Mouse (Mus musculus): ENCODE measurements at regions not wholly inside any gene's neighbourhood (a gene's known extent, or its start where the extent isn't known, plus 50 kb on each side); places are given as distances from the start of the nearest gene placed in this dataset.
A peak's percentile ranks its signal among the peaks of the same experiment; 100 is the strongest.

- no peak for ATAC-seq (ENCODE audit: insufficient number of reproducible peaks, insufficient read depth, low FRiP score, low read depth)
- WGBS, result 72% methylated on average over 3 of the region's 3 CpGs
These were observed 123.7 kb upstream of the Serpine2 start for GRCm38 (mm10) chr1:79984721-79985120.

GRCm38 (mm10) chr1:79982678-79983280, 121.8 kb upstream of the Serpine2 start:
- Histone ChIP-seq H3K4me1 (ENCODE audit: control insufficient read depth, insufficient read depth, low read length) (no peaks in the 10 kb centered on the region), H3K9ac (replicated peaks; ENCODE audit: low read depth, low read length) (no peak overlapping the region), H3K27me3 (ENCODE audit: control insufficient read depth, insufficient read depth, low read length) (no peaks in the 10 kb centered on the region), H3K36me3 (ENCODE audit: control insufficient read depth, insufficient read depth, low read length) (no peaks in the 10 kb centered on the region), H3K27ac (ENCODE audit: low read length) (no peak overlapping the region), H3K4me3 (ENCODE audit: low read depth, low read length) (no peak overlapping the region), H3K9me3 (ENCODE audit: control insufficient read depth, low read depth, low read length) (no peaks in the 10 kb centered on the region), H3K4me2 (replicated peaks; ENCODE audit: low read depth, low read length) (no peak overlapping the region)
- 59% methylated on average over 13 of the region's 13 CpGs for WGBS
- no peak for ATAC-seq (ENCODE audit: insufficient number of reproducible peaks, insufficient read depth, low FRiP score, low read depth)

More at GRCm38 (mm10) chr1:79984721-79985120, 123.7 kb upstream of the Serpine2 start:
- H3K9me3 ChIP-seq (ENCODE audit: control insufficient read depth, low read depth, low read length), result no peaks in the 10 kb centered on the region
- no peak overlapping the region for H3K4me3 ChIP-seq (ENCODE audit: low read depth, low read length)
- H3K27ac ChIP-seq (ENCODE audit: low read length), result no peak overlapping the region
- H3K27me3 ChIP-seq (ENCODE audit: control insufficient read depth, insufficient read depth, low read length), result no peaks in the 10 kb centered on the region
- no peaks in the 10 kb centered on the region for H3K36me3 ChIP-seq (ENCODE audit: control insufficient read depth, insufficient read depth, low read length)
- H3K9ac ChIP-seq (replicated peaks; ENCODE audit: low read depth, low read length), result no peak overlapping the region
- H3K4me2 ChIP-seq (replicated peaks; ENCODE audit: low read depth, low read length), result no peak overlapping the region
- no peaks in the 10 kb centered on the region for H3K4me1 ChIP-seq (ENCODE audit: control insufficient read depth, insufficient read depth, low read length)

DNA sequence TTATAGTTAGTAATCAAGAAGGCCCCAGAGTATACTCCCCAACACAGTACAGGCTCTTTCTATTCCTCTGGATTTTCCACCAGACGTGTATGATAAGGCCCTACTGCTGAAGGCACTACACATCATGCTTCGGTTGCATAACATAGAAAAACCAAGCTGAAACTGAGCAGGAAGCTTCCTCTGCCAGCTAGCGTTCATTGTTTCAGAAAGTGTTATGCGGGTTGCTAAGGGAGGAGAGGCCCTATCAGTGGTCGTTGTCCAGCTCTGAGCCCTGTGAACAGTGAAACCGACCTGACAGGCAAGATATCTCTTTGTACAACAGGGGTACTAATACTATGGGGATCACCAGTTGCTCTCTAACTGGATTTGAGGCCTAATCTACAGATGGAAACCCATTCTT, 118.9 kb upstream of the Serpine2 start:
- Histone ChIP-seq H3K27ac (ENCODE audit: low read length) (no peak overlapping the region), H3K9me3 (ENCODE audit: control insufficient read depth, low read depth, low read length) (no peaks in the 10 kb centered on the region), H3K9ac (replicated peaks; ENCODE audit: low read depth, low read length) (no peak overlapping the region), H3K4me1 (ENCODE audit: control insufficient read depth, insufficient read depth, low read length) (no peaks in the 10 kb centered on the region), H3K4me2 (replicated peaks; ENCODE audit: low read depth, low read length) (no peak overlapping the region), H3K4me3 (ENCODE audit: low read depth, low read length) (no peak overlapping the region), H3K36me3 (ENCODE audit: control insufficient read depth, insufficient read depth, low read length) (no peaks in the 10 kb centered on the region), H3K27me3 (ENCODE audit: control insufficient read depth, insufficient read depth, low read length) (no peaks in the 10 kb centered on the region)
- WGBS, result 75% methylated on average over 6 of the region's 6 CpGs
- ATAC-seq (ENCODE audit: insufficient number of reproducible peaks, insufficient read depth, low FRiP score, low read depth), result no peak

GRCm38 (mm10) chr1:79978156-79978555, 117.2 kb upstream of the Serpine2 start:
- WGBS, result 39% methylated on average over 5 of the region's 5 CpGs
- no peak for ATAC-seq (ENCODE audit: insufficient number of reproducible peaks, insufficient read depth, low FRiP score, low read depth)
- Histone ChIP-seq H3K27ac (ENCODE audit: low read length) (no peak overlapping the region), H3K4me1 (ENCODE audit: control insufficient read depth, insufficient read depth, low read length) (no peaks in the 10 kb centered on the region), H3K4me2 (replicated peaks; ENCODE audit: low read depth, low read length) (no peak overlapping the region), H3K4me3 (ENCODE audit: low read depth, low read length) (no peak overlapping the region), H3K9ac (replicated peaks; ENCODE audit: low read depth, low read length) (no peak overlapping the region), H3K36me3 (ENCODE audit: control insufficient read depth, insufficient read depth, low read length) (no peaks in the 10 kb centered on the region), H3K9me3 (ENCODE audit: control insufficient read depth, low read depth, low read length) (no peaks in the 10 kb centered on the region), H3K27me3 (ENCODE audit: control insufficient read depth, insufficient read depth, low read length) (no peaks in the 10 kb centered on the region)

DNA sequence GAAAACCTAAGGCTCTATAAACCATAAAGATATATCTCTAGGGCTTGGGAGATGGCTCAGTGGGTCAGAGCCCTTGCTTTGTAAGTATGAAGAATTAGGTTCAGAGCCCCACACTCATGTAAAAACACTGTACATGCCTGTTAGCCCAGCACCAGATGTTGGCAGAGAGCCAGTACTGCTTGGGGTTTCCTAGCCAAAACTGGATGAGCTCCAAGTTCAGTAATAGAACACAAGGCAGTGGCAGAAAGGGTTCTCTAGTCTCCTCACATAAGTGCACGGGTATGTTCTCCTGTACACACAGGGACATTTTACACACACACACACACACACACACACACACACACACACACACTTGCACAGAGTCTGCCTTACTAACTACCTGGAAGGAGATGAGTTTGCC, 95.1 kb upstream of the Serpine2 start:
- H3K27ac ChIP-seq (ENCODE audit: low read length), result no peak overlapping the region
- 16% methylated on average over 1 of the region's 1 CpGs for WGBS
- no peaks in the 10 kb centered on the region for H3K4me1 ChIP-seq (ENCODE audit: control insufficient read depth, insufficient read depth, low read length)
- H3K4me3 ChIP-seq (ENCODE audit: low read depth, low read length), result no peak overlapping the region
- no peaks in the 10 kb centered on the region for H3K9me3 ChIP-seq (ENCODE audit: control insufficient read depth, low read depth, low read length)
- peak; percentile 33; the same call in 1 of the 2 replicates for ATAC-seq (ENCODE audit: insufficient number of reproducible peaks, insufficient read depth, low FRiP score, low read depth)
- no peak overlapping the region for H3K4me2 ChIP-seq (replicated peaks; ENCODE audit: low read depth, low read length)
- no peaks in the 10 kb centered on the region for H3K36me3 ChIP-seq (ENCODE audit: control insufficient read depth, insufficient read depth, low read length)
- no peaks in the 10 kb centered on the region for H3K27me3 ChIP-seq (ENCODE audit: control insufficient read depth, insufficient read depth, low read length)
- no peak overlapping the region for H3K9ac ChIP-seq (replicated peaks; ENCODE audit: low read depth, low read length)

DNA sequence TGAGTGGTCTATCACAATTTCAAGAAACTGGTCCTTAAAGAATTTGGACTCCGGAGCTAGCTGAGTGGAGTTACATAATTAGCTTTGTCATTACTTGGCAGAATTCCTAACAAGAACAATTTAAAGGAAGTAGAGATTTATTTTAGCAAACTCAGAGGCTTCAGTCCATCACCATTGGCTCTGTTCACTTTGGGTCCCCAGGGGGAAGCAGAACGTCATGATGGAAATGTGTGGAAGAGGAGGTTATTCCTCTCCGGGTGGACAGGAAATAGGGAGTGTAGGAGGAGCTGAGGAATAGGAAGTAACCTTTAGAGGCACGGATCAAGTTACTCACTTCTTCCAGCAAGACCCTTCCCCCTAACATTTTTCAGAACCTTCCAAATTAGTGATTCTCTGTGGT, 83.3 kb upstream of the Serpine2 start:
- H3K9ac ChIP-seq (replicated peaks; ENCODE audit: low read depth, low read length), result no peak overlapping the region
- no peaks in the 10 kb centered on the region for H3K4me1 ChIP-seq (ENCODE audit: control insufficient read depth, insufficient read depth, low read length)
- no peak overlapping the region for H3K4me3 ChIP-seq (ENCODE audit: low read depth, low read length)
- H3K4me2 ChIP-seq (replicated peaks; ENCODE audit: low read depth, low read length), result no peak overlapping the region
- ATAC-seq (ENCODE audit: insufficient number of reproducible peaks, insufficient read depth, low FRiP score, low read depth), result no peak
- H3K36me3 ChIP-seq (ENCODE audit: control insufficient read depth, insufficient read depth, low read length), result no peaks in the 10 kb centered on the region
- 69% methylated on average over 4 of the region's 4 CpGs for WGBS
- no peaks in the 10 kb centered on the region for H3K27me3 ChIP-seq (ENCODE audit: control insufficient read depth, insufficient read depth, low read length)
- no peaks in the 10 kb centered on the region for H3K9me3 ChIP-seq (ENCODE audit: control insufficient read depth, low read depth, low read length)
- no peak overlapping the region for H3K27ac ChIP-seq (ENCODE audit: low read length)

GRCm38 (mm10) chr1:79932435-79932834, 71.5 kb upstream of the Serpine2 start:
- no peaks in the 10 kb centered on the region for H3K9me3 ChIP-seq (ENCODE audit: control insufficient read depth, low read depth, low read length)
- no peak overlapping the region for H3K27ac ChIP-seq (ENCODE audit: low read length)
- no peaks in the 10 kb centered on the region for H3K4me1 ChIP-seq (ENCODE audit: control insufficient read depth, insufficient read depth, low read length)
- 61% methylated on average over 5 of the region's 5 CpGs for WGBS
- no peak overlapping the region for H3K4me2 ChIP-seq (replicated peaks; ENCODE audit: low read depth, low read length)
- no peaks in the 10 kb centered on the region for H3K27me3 ChIP-seq (ENCODE audit: control insufficient read depth, insufficient read depth, low read length)
- H3K9ac ChIP-seq (replicated peaks; ENCODE audit: low read depth, low read length), result no peak overlapping the region
- H3K36me3 ChIP-seq (ENCODE audit: control insufficient read depth, insufficient read depth, low read length), result no peaks in the 10 kb centered on the region
- H3K4me3 ChIP-seq (ENCODE audit: low read depth, low read length), result no peak overlapping the region
- no peak for ATAC-seq (ENCODE audit: insufficient number of reproducible peaks, insufficient read depth, low FRiP score, low read depth)

DNA sequence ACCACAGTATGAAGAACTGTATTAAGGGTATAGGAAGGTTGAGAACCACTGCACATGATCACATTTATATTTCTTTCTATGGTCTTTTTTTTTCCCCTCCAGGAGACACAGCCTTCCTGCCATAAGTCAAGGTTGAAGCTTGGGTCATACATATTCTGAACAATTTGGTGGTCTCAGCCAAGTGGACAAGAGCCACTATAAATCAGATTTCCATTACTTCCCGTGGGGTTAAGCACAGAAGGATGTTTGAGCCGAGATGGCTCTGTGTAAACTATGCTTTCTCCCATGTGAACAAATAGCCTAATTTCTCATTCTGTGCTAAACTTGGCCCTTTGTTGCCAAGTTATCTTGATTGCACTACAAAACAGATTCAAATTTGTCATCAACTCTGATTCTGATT, 66.8 kb upstream of the Serpine2 start:
- no peak for ATAC-seq (ENCODE audit: insufficient number of reproducible peaks, insufficient read depth, low FRiP score, low read depth)
- Histone ChIP-seq H3K27me3 (ENCODE audit: control insufficient read depth, insufficient read depth, low read length) (no peaks in the 10 kb centered on the region), H3K27ac (ENCODE audit: low read length) (no peak overlapping the region), H3K4me2 (replicated peaks; ENCODE audit: low read depth, low read length) (no peak overlapping the region), H3K9me3 (ENCODE audit: control insufficient read depth, low read depth, low read length) (no peaks in the 10 kb centered on the region), H3K4me1 (ENCODE audit: control insufficient read depth, insufficient read depth, low read length) (no peaks in the 10 kb centered on the region), H3K36me3 (ENCODE audit: control insufficient read depth, insufficient read depth, low read length) (no peaks in the 10 kb centered on the region), H3K4me3 (ENCODE audit: low read depth, low read length) (no peak overlapping the region), H3K9ac (replicated peaks; ENCODE audit: low read depth, low read length) (no peak overlapping the region)
- 30% methylated on average over 2 of the region's 2 CpGs for WGBS

GRCm38 (mm10) chr1:79925776-79926175, 64.8 kb upstream of the Serpine2 start:
- Histone ChIP-seq H3K4me2 (replicated peaks; ENCODE audit: low read depth, low read length) (no peak overlapping the region), H3K9ac (replicated peaks; ENCODE audit: low read depth, low read length) (no peak overlapping the region), H3K9me3 (ENCODE audit: control insufficient read depth, low read depth, low read length) (no peaks in the 10 kb centered on the region), H3K4me1 (ENCODE audit: control insufficient read depth, insufficient read depth, low read length) (no peaks in the 10 kb centered on the region), H3K4me3 (ENCODE audit: low read depth, low read length) (no peak overlapping the region), H3K27me3 (ENCODE audit: control insufficient read depth, insufficient read depth, low read length) (no peaks in the 10 kb centered on the region), H3K36me3 (ENCODE audit: control insufficient read depth, insufficient read depth, low read length) (no peaks in the 10 kb centered on the region), H3K27ac (ENCODE audit: low read length) (no peak overlapping the region; the same call in 1 of the 2 replicates)
- ATAC-seq (ENCODE audit: insufficient number of reproducible peaks, insufficient read depth, low FRiP score, low read depth), result no peak
- 29% methylated on average over 1 of the region's 1 CpGs for WGBS

All from stomach, embryonic 14.5 days (tissue).